Mouse (Mus musculus) granulocyte monocyte progenitor cell, adult 5-6 weeks (primary cell): ENCODE measurements around the gene Cd79b. TPM values are rescaled to one million over a fixed set of nuclear protein-coding genes. Genes with fewer than 3 reads are reported as not detected.
A peak's percentile ranks its signal among the peaks of the same experiment; 100 is the strongest.
"Not testable (repeated sequence)": the region's sequence is repeated elsewhere in the genome, so short reads cannot be mapped to it uniquely, and the experiment has no call there.

Source experiments
- ATAC-seq: replicated peaks from 2 replicates; pipeline ENCODE4 v1.8.0; 2016; ENCODE audit warnings: mild to moderate bottlenecking, moderate TSS enrichment, inconsistent platforms; ENCODE audit not compliant: poor library complexity, severe bottlenecking
- total RNA-seq, 2 experiments: library from RNA; stranded (forward) in 1 of 2; stranded (reverse) in 1 of 2; fragments of 200-712, 200-1000 nt in 1 of 2; fragments of >200 nt in 1 of 2; fragmentation: Nextera tagmentation in 1 of 2; gene quantifications; 2 replicates each; pipeline ENCODE4 v1.2.3; 2014 to 2017

The Cd79b gene
- total RNA-seq (2014; fragmentation: Nextera tagmentation), result 52.9 and 54.1 TPM in 2 replicates
- total RNA-seq (2017), result 23.8 and 31.5 TPM in 2 replicates

DNA sequence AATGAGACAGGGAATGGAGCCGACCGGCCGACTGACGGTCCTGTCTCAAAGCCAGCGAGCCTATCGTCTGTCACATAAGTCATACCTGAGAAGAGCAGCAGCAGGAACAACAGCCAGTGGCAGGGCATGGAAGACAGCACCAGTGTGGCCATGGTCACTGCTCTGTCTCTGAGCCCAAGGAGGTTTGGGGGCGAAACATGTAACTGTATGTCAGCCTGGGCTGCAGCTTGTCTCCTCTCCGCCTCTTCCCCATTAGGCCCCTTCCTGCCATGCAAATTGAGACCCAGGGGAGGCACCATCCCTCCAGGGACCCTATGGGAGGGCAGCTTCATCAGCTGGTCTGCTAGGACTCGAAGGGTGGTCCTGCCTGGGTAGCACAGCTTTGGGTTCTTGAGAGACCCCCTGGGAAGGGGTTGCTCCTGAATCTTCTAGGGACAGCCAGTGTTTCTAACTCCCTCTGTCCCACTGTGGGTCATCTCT lies at the start of gene Cd79b:
TSS of gene Cd79b (minus strand) at position 430 of the 480 bp plus-strand sequence.
- peak; percentile 30 for ATAC-seq

- ATAC-seq, result 0 out of 2 replicates have a peak, but pooled peaks have one; percentile 41
Measured at GRCm38 (mm10) chr11:106359350-106359749, 44.8 kb upstream of the Cd79b start.

DNA sequence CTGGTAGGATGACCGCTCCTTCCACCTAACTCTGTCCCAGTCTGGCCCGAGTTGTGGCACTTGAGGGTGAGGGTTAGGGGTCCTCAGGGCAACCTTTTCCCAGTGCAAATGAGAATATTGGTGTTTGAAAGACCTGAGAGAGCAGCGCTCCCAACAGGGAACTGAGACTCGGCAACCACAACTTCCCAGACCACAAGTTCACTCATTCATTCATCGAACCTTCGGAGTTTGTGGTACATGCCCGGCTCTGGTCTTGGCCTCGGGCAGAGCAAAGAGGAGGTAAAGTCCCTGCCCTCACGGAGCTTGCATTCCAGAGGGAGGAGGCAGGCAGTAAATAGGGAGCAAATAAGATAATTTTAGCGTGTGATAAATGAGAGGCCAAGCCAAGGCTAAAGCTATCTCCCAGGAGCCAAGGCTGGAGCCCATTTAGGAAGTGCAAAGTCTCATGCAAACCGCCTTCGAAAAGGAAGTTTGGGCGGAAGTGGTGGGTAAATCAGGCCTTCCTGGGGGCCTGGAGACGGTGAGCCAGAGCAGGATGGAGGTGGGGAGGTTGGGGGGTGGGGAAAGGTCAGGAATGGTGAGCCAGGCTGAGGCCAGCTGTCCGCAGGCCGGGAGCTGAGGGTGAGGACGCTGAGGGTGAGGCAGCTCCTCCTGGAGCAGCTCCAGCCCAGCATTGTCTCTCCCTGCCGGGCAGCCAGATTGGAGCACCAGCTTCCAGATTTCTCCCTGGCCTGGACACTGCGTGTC lies 41.0 kb upstream of the Cd79b start:
- ATAC-seq, result peak; percentile 67

DNA sequence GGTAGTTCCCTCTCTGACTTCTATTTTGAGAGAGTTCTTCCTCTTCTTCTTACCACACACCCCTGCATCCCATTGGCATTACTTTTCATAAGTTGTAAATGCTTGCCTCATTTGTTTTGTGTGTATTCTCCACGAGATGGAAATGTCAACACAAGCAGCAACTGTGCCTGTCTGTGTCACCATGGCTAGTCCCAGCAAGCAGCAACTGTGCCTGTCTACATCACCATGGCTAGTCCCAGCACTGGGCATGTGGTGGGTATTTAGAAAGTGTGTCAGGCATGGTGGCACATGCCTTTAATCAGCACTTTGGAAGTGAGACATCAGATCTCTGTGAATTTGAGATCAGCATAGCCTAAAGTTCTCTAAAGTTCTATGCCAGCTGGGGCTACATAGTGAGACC lies 39.6 kb upstream of the Cd79b start:
- peak; percentile 20 for ATAC-seq

DNA sequence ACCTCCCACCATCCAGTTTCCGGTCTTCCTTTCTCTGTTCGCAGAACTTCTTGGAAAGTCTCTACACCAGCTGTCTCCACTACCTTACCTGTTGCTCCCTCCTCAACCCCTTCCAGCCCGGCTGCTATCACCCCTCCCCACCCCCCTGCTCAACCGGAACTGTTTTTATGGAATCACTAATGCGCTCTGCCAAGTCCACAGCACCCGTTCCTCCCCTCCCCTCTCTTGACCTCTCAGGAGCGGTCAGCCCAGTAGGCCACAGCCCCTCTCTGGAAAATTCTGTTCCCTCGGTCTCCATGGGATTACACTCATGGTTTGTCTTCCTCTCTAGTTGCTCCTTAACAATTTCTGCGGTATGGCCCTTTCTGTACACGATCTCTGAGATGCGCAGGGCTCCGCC lies 38.6 kb upstream of the Cd79b start, which contains the start of gene Scn4a:
TSS of gene Scn4a (minus strand) at position 101 of the 400 bp plus-strand sequence.
- no peak for ATAC-seq

GRCm38 (mm10) chr11:106351941-106352340 lies 37.4 kb upstream of the Cd79b start:
- ATAC-seq, result no peak

DNA sequence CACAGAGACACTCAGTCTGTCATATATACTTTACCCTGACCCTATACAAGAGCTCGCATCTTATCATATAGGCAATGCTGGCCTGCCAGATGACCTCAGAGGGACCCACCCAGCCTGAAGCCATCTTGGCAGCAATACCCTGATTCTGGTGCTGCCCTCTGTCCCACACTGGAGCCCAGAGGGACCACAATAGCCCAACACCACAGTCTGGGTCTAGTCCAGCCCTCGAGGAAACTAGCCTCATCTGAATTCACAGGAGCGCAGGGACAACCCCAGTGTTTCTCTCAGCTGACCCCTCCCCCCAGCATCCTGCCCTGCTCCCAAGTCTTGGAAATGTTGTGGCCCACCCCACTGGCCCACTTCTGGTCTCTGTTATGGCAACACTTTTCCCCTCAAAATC lies 36.7 kb upstream of the Cd79b start:
- no peak for ATAC-seq

GRCm38 (mm10) chr11:106350853-106351252 lies 36.3 kb upstream of the Cd79b start:
- no peak for ATAC-seq

DNA sequence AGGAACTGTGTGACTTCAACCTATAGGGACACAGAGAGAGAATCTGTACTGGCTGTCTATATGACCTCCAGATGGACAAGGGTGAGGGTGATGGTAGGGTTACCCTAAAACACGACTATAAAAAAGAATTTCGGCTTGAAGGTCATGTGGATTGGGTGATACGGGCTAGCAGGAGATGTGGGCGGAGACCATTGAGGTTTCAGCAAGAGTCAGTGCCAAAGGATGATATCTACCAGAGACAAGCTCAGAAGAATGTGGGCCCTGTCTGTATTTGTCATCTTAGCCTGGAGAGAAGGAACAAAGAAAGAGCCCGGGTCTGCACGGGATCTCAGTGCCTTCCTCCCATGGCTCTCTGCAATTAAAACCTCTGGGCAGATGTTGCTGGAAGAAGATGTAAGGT lies 35.2 kb upstream of the Cd79b start:
- no peak for ATAC-seq

DNA sequence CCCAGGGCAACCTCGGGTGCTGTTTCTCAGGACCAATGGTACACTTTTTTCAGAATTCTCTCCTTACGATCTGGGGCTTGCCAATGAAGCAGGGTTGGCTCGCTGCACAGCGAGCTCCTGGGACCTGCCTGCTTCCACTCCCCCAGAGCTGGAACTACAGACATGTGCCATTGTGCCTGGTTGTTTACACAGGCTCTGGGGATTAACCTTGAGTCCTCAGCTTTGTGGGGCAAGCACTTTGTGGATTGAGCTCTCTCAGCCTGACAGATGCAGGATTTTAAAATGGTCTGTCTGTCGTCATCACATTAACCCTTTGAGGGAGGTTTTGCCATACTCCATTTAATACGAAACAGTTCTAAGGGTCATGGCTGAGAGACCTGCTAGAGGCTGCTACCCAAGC lies 30.3 kb upstream of the Cd79b start:
- ATAC-seq, result no peak

- ATAC-seq, result peak; percentile 63
Measured at GRCm38 (mm10) chr11:106340990-106341520, 26.5 kb upstream of the Cd79b start.

DNA sequence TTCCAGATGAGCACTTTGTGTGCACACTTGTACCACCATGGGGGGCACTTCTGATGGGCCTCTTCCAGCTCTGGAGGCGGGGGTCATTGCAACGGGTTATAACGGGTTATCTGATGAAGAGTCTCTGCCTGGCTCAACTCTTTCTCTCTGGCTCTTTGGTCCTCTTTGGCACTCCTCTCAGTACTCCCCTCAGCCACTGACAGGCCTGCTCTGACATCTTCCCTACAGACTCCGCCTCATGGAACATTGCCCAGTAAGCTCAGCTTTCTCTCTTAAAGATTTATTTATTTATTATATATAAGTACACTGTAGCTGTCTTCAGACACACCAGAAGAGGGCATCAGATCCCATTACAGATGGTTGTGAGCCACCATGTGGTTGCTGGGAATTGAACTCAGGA lies 24.8 kb upstream of the Cd79b start:
- not testable (repeated sequence) for ATAC-seq

DNA sequence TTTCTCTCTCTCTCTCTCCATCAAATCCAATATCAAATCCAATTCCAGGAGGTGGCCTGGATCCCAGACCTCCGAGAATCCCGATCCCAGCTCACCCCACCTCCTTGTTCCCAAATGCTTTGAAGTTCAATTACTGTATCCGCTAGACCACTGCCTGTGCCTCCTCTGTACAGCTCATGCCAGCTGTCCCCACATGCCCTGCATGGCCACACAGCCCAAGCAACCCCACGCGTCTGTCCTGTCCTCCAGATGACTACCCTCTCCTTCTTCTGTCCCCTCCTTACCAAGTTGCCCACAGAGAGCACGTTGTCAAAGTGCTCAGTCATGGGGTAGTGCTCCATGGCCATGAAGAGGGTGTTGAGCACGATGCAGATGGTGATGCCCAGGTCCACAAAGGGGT lies 24.3 kb upstream of the Cd79b start:
- ATAC-seq, result no peak

DNA sequence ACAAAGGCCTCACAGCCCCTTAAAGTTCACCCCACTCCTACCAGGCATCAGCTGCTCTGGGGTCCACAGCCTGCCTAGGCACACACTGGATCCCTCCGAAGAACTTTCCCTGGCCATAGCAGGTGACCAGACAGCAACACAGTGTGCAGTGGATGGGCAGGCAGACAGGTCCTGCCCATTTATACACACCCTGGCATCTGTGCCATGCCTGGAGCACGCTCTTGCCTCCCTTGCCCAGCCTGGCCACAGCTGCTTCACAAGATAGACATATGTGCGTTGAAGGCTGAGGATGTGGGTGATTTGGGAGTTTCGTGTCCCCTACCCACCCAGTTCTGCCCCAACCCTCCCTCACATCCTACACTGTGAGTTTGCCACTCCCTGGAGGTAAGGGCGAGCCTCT lies 23.5 kb upstream of the Cd79b start:
- no peak for ATAC-seq

DNA sequence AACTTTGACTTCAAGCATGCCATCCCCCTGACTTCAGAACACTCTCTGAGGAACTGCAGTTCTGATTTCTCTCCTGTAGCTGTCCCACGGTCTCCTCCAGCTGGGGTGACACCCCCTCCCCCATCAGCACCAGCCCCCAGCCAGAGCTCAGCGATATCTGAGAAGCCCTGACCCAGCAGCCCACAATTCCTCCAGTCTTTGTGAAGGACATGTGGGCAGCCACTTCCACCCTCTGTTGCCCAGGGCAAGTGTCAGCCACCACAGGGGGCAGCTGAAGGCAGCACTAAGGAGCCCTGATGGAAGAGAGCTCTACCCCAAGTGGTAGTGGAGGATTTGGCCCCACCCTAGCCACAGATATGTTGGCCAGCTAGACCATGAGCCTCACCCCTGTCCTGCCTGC lies 19.5 kb upstream of the Cd79b start:
- no peak for ATAC-seq

DNA sequence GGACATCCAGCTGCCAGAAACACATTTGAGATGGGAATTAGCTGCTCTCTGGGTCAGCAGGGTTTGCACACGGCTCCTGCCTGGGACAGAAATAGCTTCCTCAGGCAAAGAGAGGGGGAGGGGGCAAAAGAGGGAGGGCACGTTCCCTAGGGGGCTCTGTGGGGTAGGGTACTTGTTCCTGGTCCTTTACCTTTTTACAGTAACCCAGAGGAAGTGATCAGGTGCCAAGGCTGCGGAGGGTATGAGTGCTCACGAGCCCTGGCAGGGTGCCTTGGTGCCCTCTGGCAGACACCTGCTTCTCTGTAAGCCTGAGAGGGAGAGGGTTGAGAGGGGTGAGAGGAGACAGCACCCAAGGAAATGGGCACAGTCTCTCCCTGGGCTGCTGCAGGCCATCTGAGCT lies 17.9 kb upstream of the Cd79b start:
- no peak for ATAC-seq

DNA sequence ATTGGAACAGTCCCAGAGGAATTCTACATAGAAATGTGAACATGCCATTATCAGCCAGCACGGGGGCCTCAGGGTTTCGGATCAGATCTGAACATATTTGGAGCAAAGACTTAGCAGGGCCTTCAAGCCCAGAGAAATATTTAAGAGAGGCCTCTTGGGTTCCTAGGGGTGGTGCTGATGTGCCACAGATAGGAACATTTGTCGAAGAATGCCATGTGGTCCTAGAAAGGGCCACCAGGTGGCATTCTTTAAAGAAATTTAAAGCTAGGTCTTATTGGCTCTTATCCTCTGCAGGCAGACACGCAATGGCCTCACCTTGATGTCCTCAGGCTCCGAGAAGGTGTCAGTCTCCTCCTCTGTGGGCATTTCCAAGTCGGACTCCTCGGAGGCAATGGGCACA lies 15.1 kb upstream of the Cd79b start:
- peak; percentile 59 for ATAC-seq

GRCm38 (mm10) chr11:106329128-106329527 lies 14.6 kb upstream of the Cd79b start:
- ATAC-seq, result peak; percentile 32; the same call in 1 of the 2 replicates

GRCm38 (mm10) chr11:106328521-106328920 lies 14.0 kb upstream of the Cd79b start:
- ATAC-seq, result no peak

- no peak for ATAC-seq
Measured at GRCm38 (mm10) chr11:106326475-106326874, 11.9 kb upstream of the Cd79b start.

GRCm38 (mm10) chr11:106325566-106326206 lies 11.1 kb upstream of the Cd79b start:
- peak; percentile 55 for ATAC-seq
